Mouse (Mus musculus) megakaryocyte, embryonic 14.5 days (primary cell): ENCODE results near the gene Dkk3.

Experiments used
- FLI1 ChIP-seq: IDR thresholded peaks from 2 replicates; pipeline ENCODE4 v1.6.1; 2012; ENCODE audit warnings: low read length, inconsistent platforms, mixed read lengths
- GATA1 ChIP-seq: IDR thresholded peaks from 3 replicates; pipeline ENCODE4 v1.6.1; 2012; ENCODE audit warnings: mixed read lengths, low read length, inconsistent platforms, borderline replicate concordance

DNA sequence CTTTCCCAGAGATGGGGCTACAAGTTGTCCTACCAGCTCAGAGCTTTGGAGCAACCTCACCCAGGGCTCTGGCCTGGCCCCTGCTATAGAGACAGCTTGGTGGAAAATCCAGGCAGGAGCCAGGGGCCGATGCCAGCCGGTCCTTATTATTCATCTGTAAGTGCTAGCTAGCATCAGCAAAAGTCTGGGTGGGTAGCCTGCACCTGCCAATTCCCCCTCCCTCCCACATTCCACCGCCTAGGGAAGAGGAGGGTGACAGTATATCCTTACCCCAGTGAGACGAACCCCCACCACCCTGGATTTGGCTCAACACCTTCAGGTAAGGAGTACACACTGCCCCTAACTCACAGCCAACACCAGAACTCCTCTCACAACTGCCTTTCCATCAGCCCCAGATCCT is 30.9 kb downstream of the Dkk3 start:
- TF ChIP-seq GATA1 = no peak
- TF ChIP-seq FLI1 = no peak
